Mouse (Mus musculus): ENCODE results near the gene Mllt10. TPM values are rescaled to one million over a fixed set of nuclear protein-coding genes. Genes with fewer than 3 reads are reported as not detected.
A peak's percentile ranks its signal among the peaks of the same experiment; 100 is the strongest.

Gene Mllt10
- 12.5 TPM for polyA plus RNA-seq (2012; fragmentation: generic; extraction: Trizol)

DNA sequence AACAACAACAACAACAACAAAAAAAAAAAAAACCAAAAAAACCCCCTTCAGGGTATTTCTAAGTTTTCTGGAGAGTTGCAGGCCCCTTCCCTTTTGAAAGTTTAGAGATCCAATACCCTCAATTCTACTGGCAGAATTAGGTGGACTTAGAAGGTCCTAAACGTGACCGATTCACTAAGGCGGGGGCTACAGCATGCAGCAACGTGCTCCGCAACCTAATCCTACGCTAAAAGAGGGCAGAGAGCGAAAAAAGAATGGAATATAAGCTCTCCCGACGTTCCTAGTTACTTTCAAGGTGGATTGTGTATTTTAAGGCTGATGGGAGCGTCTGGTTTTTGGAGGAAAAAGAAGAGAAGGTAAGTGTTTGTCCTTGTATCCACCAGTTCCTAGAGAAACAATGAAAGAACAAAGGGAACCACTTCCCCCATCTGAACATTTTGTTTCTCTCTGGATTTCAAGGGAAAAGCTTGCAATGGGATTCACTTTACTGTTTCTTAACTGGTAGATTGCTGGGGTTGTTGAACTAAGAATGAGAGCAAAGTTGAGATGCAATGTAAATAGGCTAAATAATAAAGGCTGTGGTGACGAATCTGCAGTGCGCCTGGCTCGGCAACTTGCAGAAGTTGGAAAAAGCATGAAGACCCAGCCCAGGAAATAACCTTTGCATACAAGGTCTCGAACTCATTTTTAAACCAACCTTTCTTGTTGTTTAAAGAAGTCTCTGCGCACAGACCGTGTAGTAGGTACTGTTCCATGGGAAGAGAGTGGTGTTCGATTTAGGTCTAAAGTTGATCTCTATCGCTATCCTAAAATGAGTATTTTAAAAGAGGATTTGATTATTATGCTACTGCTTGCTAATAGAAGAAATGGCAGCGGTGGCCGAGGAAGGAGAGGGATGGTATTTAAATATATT lies at the start of gene Mllt10:
Gene Mllt10 (plus strand): TSS at position 222 of the 913 bp plus-strand sequence.
- Histone ChIP-seq H3K36me3 (ENCODE audit: control insufficient read depth, insufficient read depth) (no peaks in the 10 kb centered on the region), H3K4me2 (ENCODE audit: low read depth) (peak within 1 kb of the TSS; percentile 91), H3K4me3 (peak within 1 kb of the TSS; percentile 65), H3K27me3 (ENCODE audit: control insufficient read depth, insufficient read depth, insufficient read length) (no peaks in the 10 kb centered on the region), H3K79me2 (ENCODE audit: control insufficient read depth, insufficient read depth) (no peaks in the 10 kb centered on the region), H3ac (ENCODE audit: control insufficient read depth, insufficient read length) (peak within 1 kb of the TSS; percentile 33)
- no peak for TF ChIP-seq TCF3 (IDR thresholded peaks at IDR 0.05; ENCODE audit: insufficient read length, low read depth)

DNA sequence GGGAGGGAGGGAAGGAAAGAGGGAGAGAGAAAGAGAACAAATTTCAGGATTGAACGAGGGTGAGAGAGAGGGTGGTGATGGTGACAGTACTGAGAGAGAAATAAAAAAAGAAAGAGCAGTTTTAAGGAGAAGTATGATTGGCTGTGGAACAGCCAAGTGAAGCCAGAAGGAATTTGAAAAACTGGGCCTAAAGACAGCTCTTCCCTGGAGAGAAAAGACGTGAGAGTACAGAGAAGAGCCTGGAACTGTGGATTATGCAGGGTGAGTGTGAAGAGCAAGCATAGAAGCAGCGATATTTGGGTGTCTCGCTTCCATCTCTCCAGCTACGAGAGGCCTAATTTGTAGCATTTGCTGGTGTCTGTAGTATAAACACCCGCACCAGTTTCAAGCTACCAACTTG lies 43.8 kb upstream of the Mllt10 start:
- TF ChIP-seq POLR2AphosphoS2 (IDR thresholded peaks at IDR 0.05; ENCODE audit: insufficient read length, low read depth) (no peak), TCF3 (IDR thresholded peaks at IDR 0.05; ENCODE audit: insufficient read length, low read depth) (no peak), POLR2A (IDR thresholded peaks at IDR 0.05; ENCODE audit: insufficient read length, low read depth) (no peak), MYOD1 (IDR thresholded peaks at IDR 0.05; ENCODE audit: control insufficient read depth in 1 of 3, insufficient read length in 2 of 3, low read depth in 2 of 3) (no peak), USF1 (IDR thresholded peaks at IDR 0.05; ENCODE audit: low read depth) (no peak), CEBPB (IDR thresholded peaks at IDR 0.05; ENCODE audit: insufficient read depth, poor library complexity, severe bottlenecking) (no peak), REST (IDR thresholded peaks at IDR 0.05; ENCODE audit: insufficient read depth, insufficient read length) (no peak), SRF (IDR thresholded peaks at IDR 0.05; ENCODE audit: control insufficient read depth, insufficient read length, low read depth) (no peak), MAX (IDR thresholded peaks at IDR 0.05; ENCODE audit: low read depth) (no peak), TCF12 (IDR thresholded peaks at IDR 0.05; ENCODE audit: insufficient read depth, poor library complexity, severe bottlenecking) (no peak), E2F4 (IDR thresholded peaks at IDR 0.05; ENCODE audit: insufficient read depth) (no peak), MYOG (IDR thresholded peaks at IDR 0.05; ENCODE audit: control insufficient read depth in 1 of 3, insufficient read depth in 1 of 3, insufficient read length in 2 of 3, low read depth in 2 of 3) (no peak)
- Histone ChIP-seq H3K4me3 (no peak overlapping the region), H3K4me2 (ENCODE audit: low read depth) (no peak overlapping the region), H3K27me3 (ENCODE audit: control insufficient read depth, insufficient read depth, insufficient read length) (no peaks in the 10 kb centered on the region), H3K36me3 (ENCODE audit: control insufficient read depth, insufficient read depth) (no peaks in the 10 kb centered on the region), H3ac (ENCODE audit: control insufficient read depth, insufficient read length) (no peak overlapping the region), H3K79me2 (ENCODE audit: control insufficient read depth, insufficient read depth) (no peaks in the 10 kb centered on the region)

DNA sequence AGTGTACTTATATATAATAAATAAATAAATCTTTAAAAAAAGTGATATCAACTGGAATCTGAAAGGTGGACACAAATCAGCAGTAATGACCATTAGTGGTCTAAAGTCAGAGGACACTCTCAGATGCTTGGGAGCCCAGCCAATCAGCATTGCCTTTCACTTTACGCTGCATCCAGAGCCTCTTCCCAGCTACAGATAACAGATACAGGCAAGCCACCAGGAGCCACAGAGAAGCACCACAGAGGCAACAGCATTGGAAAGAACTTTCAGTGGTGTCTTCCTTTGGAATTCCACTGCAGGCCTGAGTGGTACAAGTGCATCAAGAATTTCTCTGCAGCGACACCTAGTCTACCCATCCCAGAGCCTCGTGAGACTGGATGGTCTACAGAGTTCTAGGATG lies 42.2 kb upstream of the Mllt10 start:
- no peak overlapping the region for H3K4me2 ChIP-seq (ENCODE audit: low read depth)
- no peak overlapping the region for H3K4me3 ChIP-seq
- H3K27me3 ChIP-seq (ENCODE audit: control insufficient read depth, insufficient read depth, insufficient read length) = no peaks in the 10 kb centered on the region
- H3ac ChIP-seq (ENCODE audit: control insufficient read depth, insufficient read length) = no peak overlapping the region
- TF ChIP-seq MAX (IDR thresholded peaks at IDR 0.05; ENCODE audit: low read depth) (no peak), CEBPB (IDR thresholded peaks at IDR 0.05; ENCODE audit: insufficient read depth, poor library complexity, severe bottlenecking) (no peak), TCF12 (IDR thresholded peaks at IDR 0.05; ENCODE audit: insufficient read depth, poor library complexity, severe bottlenecking) (no peak), TCF3 (IDR thresholded peaks at IDR 0.05; ENCODE audit: insufficient read length, low read depth) (no peak), SRF (IDR thresholded peaks at IDR 0.05; ENCODE audit: control insufficient read depth, insufficient read length, low read depth) (no peak), POLR2AphosphoS2 (IDR thresholded peaks at IDR 0.05; ENCODE audit: insufficient read length, low read depth) (no peak), USF1 (IDR thresholded peaks at IDR 0.05; ENCODE audit: low read depth) (no peak), MYOD1 (IDR thresholded peaks at IDR 0.05; ENCODE audit: control insufficient read depth in 1 of 3, insufficient read length in 2 of 3, low read depth in 2 of 3) (no peak), MYOG (IDR thresholded peaks at IDR 0.05; ENCODE audit: control insufficient read depth in 1 of 3, insufficient read depth in 1 of 3, insufficient read length in 2 of 3, low read depth in 2 of 3) (no peak), E2F4 (IDR thresholded peaks at IDR 0.05; ENCODE audit: insufficient read depth) (no peak), REST (IDR thresholded peaks at IDR 0.05; ENCODE audit: insufficient read depth, insufficient read length) (no peak), POLR2A (IDR thresholded peaks at IDR 0.05; ENCODE audit: insufficient read length, low read depth) (no peak)
- H3K36me3 ChIP-seq (ENCODE audit: control insufficient read depth, insufficient read depth) = no peaks in the 10 kb centered on the region
- H3K79me2 ChIP-seq (ENCODE audit: control insufficient read depth, insufficient read depth) = no peaks in the 10 kb centered on the region

DNA sequence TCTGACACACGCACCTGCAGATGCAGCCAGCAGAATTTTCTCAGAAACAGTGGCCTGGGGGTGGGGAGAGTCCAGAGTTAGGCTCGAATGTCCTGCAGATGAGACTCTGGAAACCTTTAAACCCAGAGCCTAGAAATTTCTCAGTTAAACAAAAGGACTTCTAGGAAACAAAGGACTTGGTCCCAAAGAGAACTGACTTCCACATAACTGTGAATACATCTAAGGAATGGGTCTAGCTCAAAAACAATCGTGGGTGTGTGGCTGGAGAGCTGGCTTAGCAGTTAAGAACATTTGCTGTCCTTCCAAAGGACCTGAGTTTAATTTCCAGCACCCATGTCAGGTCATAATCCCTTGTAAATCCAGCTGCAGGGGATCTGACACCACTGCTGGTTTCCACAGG lies 39.5 kb upstream of the Mllt10 start:
- TF ChIP-seq SRF (IDR thresholded peaks at IDR 0.05; ENCODE audit: control insufficient read depth, insufficient read length, low read depth) (no peak), CEBPB (IDR thresholded peaks at IDR 0.05; ENCODE audit: insufficient read depth, poor library complexity, severe bottlenecking) (no peak), REST (IDR thresholded peaks at IDR 0.05; ENCODE audit: insufficient read depth, insufficient read length) (no peak), USF1 (IDR thresholded peaks at IDR 0.05; ENCODE audit: low read depth) (no peak)

DNA sequence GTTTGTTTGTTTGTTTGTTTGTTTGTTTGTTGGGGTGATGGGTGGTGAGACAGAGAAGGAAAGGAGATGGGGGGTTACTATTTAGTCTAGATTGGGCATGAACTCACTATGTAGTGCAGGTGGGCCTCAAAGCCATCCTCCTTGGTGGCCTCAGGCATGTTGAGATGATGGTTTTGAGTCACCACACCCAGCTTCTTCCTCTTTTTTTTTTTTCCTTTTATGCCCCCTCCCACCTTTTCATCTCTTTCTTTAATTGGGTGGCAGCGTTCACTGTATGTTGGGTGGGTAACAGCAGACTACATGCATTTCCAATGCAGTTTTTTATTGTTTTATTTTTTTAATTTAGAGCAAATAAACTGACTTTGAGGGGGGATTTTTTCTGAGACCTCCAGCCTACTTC lies 38.4 kb upstream of the Mllt10 start:
- TF ChIP-seq SRF (IDR thresholded peaks at IDR 0.05; ENCODE audit: control insufficient read depth, insufficient read length, low read depth) = no peak
- TF ChIP-seq POLR2A (IDR thresholded peaks at IDR 0.05; ENCODE audit: insufficient read length, low read depth) = no peak
- no peak for TF ChIP-seq MYOD1 (IDR thresholded peaks at IDR 0.05; ENCODE audit: control insufficient read depth in 1 of 3, insufficient read length in 2 of 3, low read depth in 2 of 3)
- no peak for TF ChIP-seq E2F4 (IDR thresholded peaks at IDR 0.05; ENCODE audit: insufficient read depth)
- no peak for TF ChIP-seq TCF12 (IDR thresholded peaks at IDR 0.05; ENCODE audit: insufficient read depth, poor library complexity, severe bottlenecking)
- no peak for TF ChIP-seq TCF3 (IDR thresholded peaks at IDR 0.05; ENCODE audit: insufficient read length, low read depth)
- TF ChIP-seq POLR2AphosphoS2 (IDR thresholded peaks at IDR 0.05; ENCODE audit: insufficient read length, low read depth) = no peak
- no peak for TF ChIP-seq MYOG (IDR thresholded peaks at IDR 0.05; ENCODE audit: control insufficient read depth in 1 of 3, insufficient read depth in 1 of 3, insufficient read length in 2 of 3, low read depth in 2 of 3)
- TF ChIP-seq REST (IDR thresholded peaks at IDR 0.05; ENCODE audit: insufficient read depth, insufficient read length) = no peak
- TF ChIP-seq CEBPB (IDR thresholded peaks at IDR 0.05; ENCODE audit: insufficient read depth, poor library complexity, severe bottlenecking) = no peak
- TF ChIP-seq MAX (IDR thresholded peaks at IDR 0.05; ENCODE audit: low read depth) = no peak
- no peak for TF ChIP-seq USF1 (IDR thresholded peaks at IDR 0.05; ENCODE audit: low read depth)
- no peak overlapping the region for H3K4me3 ChIP-seq
- no peaks in the 10 kb centered on the region for H3K36me3 ChIP-seq (ENCODE audit: control insufficient read depth, insufficient read depth)
- no peak overlapping the region for H3K4me2 ChIP-seq (ENCODE audit: low read depth)
- H3K79me2 ChIP-seq (ENCODE audit: control insufficient read depth, insufficient read depth) = no peaks in the 10 kb centered on the region
- no peak overlapping the region for H3ac ChIP-seq (ENCODE audit: control insufficient read depth, insufficient read length)
- H3K27me3 ChIP-seq (ENCODE audit: control insufficient read depth, insufficient read depth, insufficient read length) = no peaks in the 10 kb centered on the region

More for the DNA sequence above, 39.5 kb upstream of the Mllt10 start:
- Histone ChIP-seq H3K36me3 (ENCODE audit: control insufficient read depth, insufficient read depth) (no peaks in the 10 kb centered on the region), H3ac (ENCODE audit: control insufficient read depth, insufficient read length) (no peak overlapping the region), H3K27me3 (ENCODE audit: control insufficient read depth, insufficient read depth, insufficient read length) (no peaks in the 10 kb centered on the region), H3K4me3 (no peak overlapping the region), H3K4me2 (ENCODE audit: low read depth) (no peak overlapping the region), H3K79me2 (ENCODE audit: control insufficient read depth, insufficient read depth) (no peaks in the 10 kb centered on the region)

Data from myocyte (in vitro differentiated cells).